Mouse (Mus musculus) olfactory bulb, adult 2 months (tissue): ENCODE data around the gene T2. TPM values are rescaled to one million over a fixed set of nuclear protein-coding genes. Genes with fewer than 3 reads are reported as not detected.

Experiments
- H3K27ac ChIP-seq: fragments of 200-500 bp; 2 replicates; pipeline ENCODE4 v1.5.1; 2012; ENCODE audit warnings: low read depth, low read length; ENCODE audit not compliant: insufficient read depth
- H3K4me1 ChIP-seq: fragments of 200-500 bp; 2 replicates; pipeline ENCODE4 v1.6.1; 2012; ENCODE audit warnings: low read length; ENCODE audit not compliant: control insufficient read depth, insufficient read depth
- H3K4me3 ChIP-seq: fragments of 200-500 bp; 2 replicates; pipeline ENCODE4 v1.5.1; 2012; ENCODE audit warnings: mild to moderate bottlenecking, low read depth, low read length, moderate library complexity; ENCODE audit not compliant: insufficient read depth
- CTCF ChIP-seq: fragments of 200-500 bp; IDR thresholded peaks from 2 replicates; pipeline ENCODE4 v1.5.1; 2012; ENCODE audit warnings: low read depth, mild to moderate bottlenecking, low read length, moderate library complexity; ENCODE audit not compliant: insufficient read depth
- POLR2A ChIP-seq: fragments of 200-500 bp; IDR thresholded peaks from 2 replicates; pipeline ENCODE4 v1.6.1; 2012; ENCODE audit warnings: mild to moderate bottlenecking, low read depth, low read length, moderate library complexity; ENCODE audit not compliant: insufficient read depth
- WGBS: fragments of 180-500 bp; shearing (Covaris S2); methylation state at CpG from one replicate; pipeline ENCODE4 v1.1.7; 2018; 5-methylcytosine and 5-hydroxymethylcytosine counted together
- polyA plus RNA-seq: library from polyadenylated mRNA; stranded (reverse); fragments of >200 nt; gene quantifications from 2 replicates; pipeline ENCODE4 v1.2.4, GENCODE M21; 2012; ENCODE audit warnings: low replicate concordance; ENCODE audit not compliant: missing spikeins, insufficient read depth, insufficient read length

T2 gene
- polyA plus RNA-seq, 1 experiment, result not detected

DNA sequence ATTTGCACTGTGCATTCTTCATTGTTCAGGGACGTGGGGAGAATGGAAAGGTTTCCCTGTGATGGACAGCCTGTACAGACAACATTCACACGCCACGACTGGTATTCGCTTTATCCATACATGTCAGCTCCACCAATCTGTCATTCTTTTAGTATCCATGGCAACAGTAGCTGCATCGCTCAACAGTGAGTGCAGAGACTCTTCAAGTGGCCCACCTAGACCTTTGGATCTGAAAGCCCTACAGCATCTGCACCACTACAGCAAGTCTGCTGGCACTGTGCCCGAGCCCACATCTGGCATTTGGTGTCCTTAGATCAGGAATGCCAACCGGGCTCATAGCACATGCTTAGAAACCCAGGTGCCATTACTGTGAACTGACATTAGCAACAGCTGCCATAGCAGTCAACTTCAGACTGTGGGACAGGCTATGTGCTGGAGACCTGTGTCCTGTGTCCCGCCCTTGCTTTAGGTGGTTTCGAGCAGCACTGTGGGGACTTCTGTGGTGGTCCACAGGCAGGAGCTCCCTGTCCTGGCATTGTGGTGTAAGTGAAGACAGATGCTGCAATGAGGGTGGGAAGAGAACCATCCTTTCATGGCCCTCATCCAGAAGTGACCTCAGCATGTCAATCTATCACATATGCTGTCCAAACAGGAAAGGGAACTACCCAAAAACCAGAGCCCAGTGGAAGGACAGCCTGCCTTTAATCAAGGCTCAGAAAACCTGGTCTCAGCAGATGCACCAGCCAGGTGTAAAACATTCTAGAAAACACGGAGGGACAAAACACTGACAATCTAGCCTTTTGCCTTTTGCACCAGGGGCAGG, 5.7 kb downstream of the T2 start:
- H3K27ac ChIP-seq, result no peak overlapping the region
- no peak for TF ChIP-seq CTCF
- TF ChIP-seq POLR2A, result no peak
- H3K4me3 ChIP-seq, result no peak overlapping the region
- 71% methylated on average over 10 of the region's 10 CpGs for WGBS
- no peaks in the 10 kb centered on the region for H3K4me1 ChIP-seq

DNA sequence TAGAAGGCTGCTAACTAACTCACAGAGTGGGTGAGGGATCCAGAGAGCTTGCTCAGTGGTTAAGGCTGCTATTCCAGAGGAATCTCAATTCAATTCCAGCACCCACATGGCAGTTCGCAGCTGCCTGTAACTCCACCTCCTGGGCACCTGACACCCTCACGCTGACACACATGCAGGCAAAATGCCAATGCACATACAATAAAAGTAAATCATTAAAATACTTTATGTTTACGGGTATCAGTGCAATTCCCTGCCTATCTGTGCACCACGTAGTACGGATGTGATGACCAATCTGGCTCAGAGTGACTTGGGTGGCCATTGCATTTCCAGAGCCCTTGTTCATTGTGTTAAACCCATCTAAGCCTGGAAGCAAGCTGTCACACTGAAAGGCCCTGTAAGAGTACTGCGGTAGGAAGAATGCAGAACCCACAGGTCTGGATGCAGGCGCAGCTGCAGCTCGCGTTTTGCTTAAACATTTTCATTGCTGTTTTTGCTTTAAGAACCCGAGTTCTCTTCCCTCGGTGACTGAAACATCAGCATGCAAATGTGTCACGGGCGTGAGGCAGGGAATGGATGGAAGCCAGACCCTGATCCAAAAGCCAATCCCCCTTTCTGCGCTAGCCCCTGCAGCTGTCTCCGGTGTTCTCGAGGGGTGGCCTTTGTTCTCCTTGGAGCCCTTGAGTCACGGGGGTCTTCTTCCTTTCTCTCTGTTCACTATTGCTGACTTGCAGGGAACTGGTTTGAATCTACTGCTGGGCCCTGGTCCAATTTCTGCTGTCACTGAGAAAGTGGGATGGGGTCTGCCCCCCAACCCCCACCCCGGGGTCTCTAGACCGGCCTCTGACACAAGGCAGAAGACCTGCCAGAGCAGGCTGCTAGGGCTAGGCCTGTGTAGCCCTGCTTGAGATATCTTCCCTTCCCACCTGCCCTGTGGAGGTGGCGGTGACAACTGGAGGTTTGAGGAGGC, 12.0 kb downstream of the T2 start:
- Histone ChIP-seq H3K4me3 (no peak overlapping the region; the same call in 1 of the 2 replicates), H3K4me1 (peaks cover 36% of the 10 kb centered on the region), H3K27ac (peak overlapping the region; percentile 98)
- TF ChIP-seq POLR2A, result no peak
- TF ChIP-seq CTCF, result no peak
- WGBS, result 11% methylated on average over 20 of the region's 20 CpGs

DNA sequence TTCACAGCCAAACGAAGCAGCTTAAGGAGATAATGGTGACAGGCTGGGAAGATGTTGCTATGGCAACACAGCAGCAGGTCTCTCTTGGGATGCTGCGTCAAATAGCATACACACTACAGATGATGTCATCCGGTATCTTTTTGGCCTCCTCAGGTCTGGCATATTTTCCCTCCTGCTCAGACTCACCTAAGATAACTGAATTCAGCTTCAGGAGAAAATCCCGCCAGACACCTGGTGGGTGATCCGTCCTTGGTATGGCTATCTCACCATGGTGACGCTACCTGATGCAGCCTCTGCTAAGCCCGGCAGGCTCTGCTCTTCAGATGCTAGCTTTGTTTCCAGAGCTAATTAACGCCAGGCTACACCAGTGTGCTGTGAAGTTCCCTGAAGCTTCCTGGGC, 12.8 kb downstream of the T2 start:
- TF ChIP-seq CTCF (no peak), POLR2A (no peak)
- 8% methylated on average over 8 of the region's 8 CpGs for WGBS
- Histone ChIP-seq H3K4me1 (peaks cover 36% of the 10 kb centered on the region), H3K27ac (peak overlapping the region; percentile 97), H3K4me3 (no peak overlapping the region)

DNA sequence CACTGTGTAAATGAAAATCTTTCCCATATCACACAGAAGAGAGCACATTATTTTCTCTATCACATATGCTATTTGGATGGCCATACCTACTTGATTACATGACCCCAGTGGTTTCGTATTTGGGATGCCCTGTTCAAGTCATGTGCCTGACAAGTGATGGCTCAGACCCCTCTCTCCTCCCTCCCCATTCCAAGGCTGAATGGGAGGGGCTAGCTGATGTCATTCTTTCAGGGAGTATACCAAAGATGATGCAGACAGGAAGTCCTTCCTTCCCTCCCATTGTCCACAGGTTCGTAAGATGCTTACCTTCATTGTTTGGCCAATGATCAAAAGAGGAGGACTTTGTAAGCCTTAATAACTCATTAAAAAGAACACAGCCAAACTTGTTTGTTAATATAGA, 13.4 kb downstream of the T2 start:
- Histone ChIP-seq H3K4me3 (no peak overlapping the region), H3K27ac (peak overlapping the region; percentile 97), H3K4me1 (peaks cover 36% of the 10 kb centered on the region)
- TF ChIP-seq POLR2A, result no peak
- 37% methylated on average over 2 of the region's 2 CpGs for WGBS

DNA sequence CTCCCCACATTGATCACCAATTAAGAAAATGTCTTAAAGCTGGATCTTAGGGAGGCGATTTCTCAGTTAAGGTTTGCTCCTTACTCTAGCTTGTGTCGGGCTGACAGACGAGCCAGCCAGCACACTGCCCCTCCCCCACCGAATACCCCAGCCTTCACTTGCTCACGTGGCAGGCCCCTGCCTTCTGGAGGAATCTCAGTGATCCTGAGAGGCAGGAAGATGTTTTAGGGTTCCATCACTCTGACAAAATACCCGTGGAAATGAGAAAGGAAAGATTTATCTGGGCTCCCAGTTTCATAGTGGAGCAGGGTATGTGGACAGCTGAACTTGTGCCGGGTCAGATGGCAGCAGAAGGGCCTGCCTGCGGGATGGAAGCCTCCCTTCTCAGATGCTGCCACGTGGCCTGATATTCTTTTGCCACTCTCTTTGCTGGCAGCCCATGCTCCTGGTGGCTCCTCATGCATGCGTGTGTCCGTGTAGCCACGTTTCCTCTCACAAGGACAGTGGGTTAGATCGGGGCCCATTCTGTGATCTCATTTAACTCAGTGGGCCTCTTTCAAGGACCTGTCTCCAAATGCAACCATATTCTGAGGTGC, 14.9 kb downstream of the T2 start:
- Histone ChIP-seq H3K4me3 (no peak overlapping the region), H3K4me1 (peaks cover 36% of the 10 kb centered on the region), H3K27ac (peak overlapping the region; percentile 86; the same call in 1 of the 2 replicates)
- no peak for TF ChIP-seq POLR2A
- TF ChIP-seq CTCF, result no peak
- 40% methylated on average over 13 of the region's 13 CpGs for whole genome bisulfite sequencing

DNA sequence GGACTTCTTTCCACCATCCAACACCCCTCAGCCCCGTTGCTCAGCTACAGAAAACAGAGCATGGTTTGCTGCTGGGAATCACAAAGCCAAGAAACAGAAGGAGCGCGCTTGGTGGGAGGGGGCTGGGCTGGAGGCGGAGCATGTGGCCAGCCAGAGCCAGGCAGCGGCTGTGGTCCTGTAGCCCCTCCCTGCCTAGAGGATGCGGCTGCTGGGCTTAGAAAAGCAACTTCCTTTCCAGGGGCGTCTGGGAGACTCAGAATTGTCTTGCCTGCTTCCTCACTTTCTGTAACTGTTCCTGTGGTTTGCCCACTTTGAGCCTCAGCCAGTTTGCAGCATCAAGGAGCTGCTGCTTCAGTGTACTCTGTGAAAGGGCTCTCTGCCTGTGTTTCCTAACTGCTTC, 16.0 kb downstream of the T2 start:
- TF ChIP-seq CTCF (no peak), POLR2A (no peak)
- WGBS, result under 1% methylated on average over 7 of the region's 7 CpGs
- Histone ChIP-seq H3K4me1 (peaks cover 35% of the 10 kb centered on the region), H3K4me3 (peak overlapping the region; percentile 19; the same call in 1 of the 2 replicates), H3K27ac (peak overlapping the region; percentile 86)

DNA sequence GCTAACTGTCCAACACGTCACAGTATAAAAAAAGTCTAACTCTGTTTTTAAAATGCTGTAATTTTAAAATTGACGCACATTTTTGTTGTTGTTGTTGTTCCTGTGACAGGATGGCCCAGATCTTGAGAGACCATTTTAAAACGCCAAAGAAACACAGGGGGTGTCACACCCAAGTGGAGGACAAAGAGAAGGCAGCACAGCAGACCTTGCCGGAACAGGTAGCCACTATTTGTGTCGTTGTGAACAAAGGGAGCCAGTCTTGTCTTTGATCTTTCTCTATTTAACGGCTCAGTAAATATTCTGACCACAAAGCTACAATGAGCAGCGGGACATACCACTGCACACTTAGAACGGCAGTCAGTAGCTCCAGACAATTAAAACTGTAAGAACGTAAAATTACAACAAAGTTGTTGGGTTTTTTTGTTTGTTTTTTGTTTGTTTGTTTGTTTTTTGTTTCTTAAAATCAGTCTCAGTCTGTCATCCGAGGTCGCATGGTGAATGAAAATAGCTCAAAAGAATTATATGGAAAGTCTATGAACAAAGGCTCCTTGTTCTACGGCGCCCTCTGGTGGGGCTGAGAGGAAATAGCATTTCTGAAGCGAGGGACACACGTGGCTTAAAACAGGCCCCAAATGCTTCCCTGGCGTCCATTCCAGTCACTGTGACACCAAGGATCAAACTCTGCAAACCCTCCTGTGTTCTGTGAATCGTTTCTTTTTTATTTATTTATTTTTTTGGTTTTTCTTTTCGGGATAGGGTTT, 16.7 kb downstream of the T2 start:
- TF ChIP-seq POLR2A (no peak), CTCF (peak; percentile 46; the same call in 1 of the 2 replicates)
- peak overlapping the region; percentile 86 for H3K27ac ChIP-seq
- WGBS, result 2% methylated on average over 18 of the region's 18 CpGs
- peak overlapping the region; percentile 34 for H3K4me3 ChIP-seq
- peaks cover 31% of the 10 kb centered on the region for H3K4me1 ChIP-seq

DNA sequence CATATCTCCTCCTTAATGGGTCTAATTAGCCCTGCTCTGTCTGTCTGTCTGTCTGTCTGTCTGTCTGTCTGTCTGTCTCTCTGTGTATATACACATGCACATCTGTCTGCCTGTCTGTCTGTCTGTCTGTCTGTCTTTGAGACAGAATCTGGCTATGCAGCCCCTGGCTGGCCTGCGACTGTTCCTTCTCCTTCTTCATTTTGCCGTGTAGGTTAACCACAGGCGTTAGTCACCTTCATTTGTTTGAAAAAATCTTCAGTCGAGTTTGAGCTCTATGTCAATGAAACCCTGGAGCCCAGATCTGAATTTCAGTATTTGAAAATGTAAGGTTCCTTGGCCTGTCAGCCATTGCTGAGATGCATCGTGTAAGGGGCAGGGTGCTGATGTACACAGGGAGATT, 21.5 kb downstream of the T2 start:
- Histone ChIP-seq H3K27ac (no peak overlapping the region), H3K4me1 (peaks cover 2% of the 10 kb centered on the region; the same call in 1 of the 2 replicates), H3K4me3 (no peak overlapping the region)
- no peak for TF ChIP-seq POLR2A
- no peak for TF ChIP-seq CTCF
- WGBS, result 75% methylated on average over 5 of the region's 5 CpGs
